Mouse (Mus musculus): Measurements from ENCODE around the gene Slc25a17. TPM values are rescaled to one million over a fixed set of nuclear protein-coding genes. Genes with fewer than 3 reads are reported as not detected.
A peak's percentile ranks its signal among the peaks of the same experiment; 100 is the strongest.

The Slc25a17 gene
- 87.1 and 93.7 TPM in 2 replicates for polyA plus RNA-seq (2016; fragmentation: Nextera tagmentation; extraction: Ambion mirVana)

GRCm38 (mm10) chr15:81360345-81361021, at the start of gene Slc25a17:
TSS of gene Slc25a17 (minus strand) at chr15:81360812.
- peak within 1 kb of the TSS; percentile 75 for H3K4me3 ChIP-seq
- DNase-seq (ENCODE audit: low spot score), result peak; percentile 95
- H3K27ac ChIP-seq, result peak within 1 kb of the TSS; percentile 91
- under 1% methylated on average over 30 of the region's 30 CpGs for WGBS
- no peaks in the 10 kb centered on the region for H3K27me3 ChIP-seq (ENCODE audit: insufficient read depth, poor library complexity, severe bottlenecking)
- peaks cover 32% of the 10 kb centered on the region for H3K36me3 ChIP-seq
- no peaks in the 10 kb centered on the region for H3K9me3 ChIP-seq
- H3K4me1 ChIP-seq (replicated peaks), result peaks cover 30% of the 10 kb centered on the region

DNA sequence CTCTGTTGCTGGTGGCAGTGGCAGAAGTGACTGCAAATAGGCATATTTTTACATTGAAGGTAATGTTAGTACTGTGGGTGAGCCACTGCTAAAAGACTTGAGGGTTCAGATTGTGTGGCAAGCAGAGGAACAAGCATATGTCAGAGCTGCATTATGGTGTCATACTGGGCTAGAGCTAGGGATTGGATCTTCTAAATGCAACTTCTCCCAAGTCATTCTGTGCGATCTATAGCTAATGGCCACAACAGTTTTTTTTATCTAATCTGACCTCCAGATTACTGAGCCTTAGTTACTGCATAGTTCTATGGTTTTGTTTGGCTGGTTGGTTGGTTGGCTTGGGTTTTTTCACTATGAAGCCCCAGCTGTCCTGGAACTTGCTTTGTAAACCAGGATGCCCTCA, 47.6 kb upstream of the Slc25a17 start, which contains the start of gene Dnajb7:
Gene Dnajb7, minus strand, starts transcription at position 101 of the 400 bp plus-strand sequence.
- 96% methylated on average over 1 of the region's 1 CpGs for WGBS
- H3K27ac ChIP-seq, result no peak within 1 kb of the TSS
- H3K4me1 ChIP-seq (replicated peaks), result no peaks in the 10 kb centered on the region

GRCm38 (mm10) chr15:81405008-81405407, 44.4 kb upstream of the Slc25a17 start:
- Histone ChIP-seq H3K27me3 (ENCODE audit: insufficient read depth, poor library complexity, severe bottlenecking) (no peaks in the 10 kb centered on the region), H3K4me1 (replicated peaks) (peaks cover 12% of the 10 kb centered on the region), H3K36me3 (no peaks in the 10 kb centered on the region; the same call in 1 of the 2 replicates), H3K4me3 (no peak overlapping the region), H3K27ac (no peak overlapping the region), H3K9me3 (no peaks in the 10 kb centered on the region)
- no peak for DNase-seq (ENCODE audit: low spot score)
- 91% methylated on average over 3 of the region's 3 CpGs for WGBS

More for the DNA sequence above, 47.6 kb upstream of the Slc25a17 start, which contains the start of gene Dnajb7:
- DNase-seq (ENCODE audit: low spot score), result no peak
- Histone ChIP-seq H3K27me3 (ENCODE audit: insufficient read depth, poor library complexity, severe bottlenecking) (no peaks in the 10 kb centered on the region), H3K9me3 (no peaks in the 10 kb centered on the region), H3K4me3 (no peak within 1 kb of the TSS), H3K36me3 (no peaks in the 10 kb centered on the region)

- H3K9me3 ChIP-seq, result no peaks in the 10 kb centered on the region
- peaks cover 28% of the 10 kb centered on the region for H3K4me1 ChIP-seq (replicated peaks)
- under 1% methylated on average over 50 of the region's 50 CpGs for WGBS
- H3K27me3 ChIP-seq (ENCODE audit: insufficient read depth, poor library complexity, severe bottlenecking), result no peaks in the 10 kb centered on the region
- DNase-seq (ENCODE audit: low spot score), result peak; percentile 95
- H3K36me3 ChIP-seq, result peaks cover 17% of the 10 kb centered on the region
- peak within 1 kb of the TSS; percentile 93 for H3K4me3 ChIP-seq
- peak within 1 kb of the TSS; percentile 99 for H3K27ac ChIP-seq
Observed at GRCm38 (mm10) chr15:81399638-81400315, 39.2 kb upstream of the Slc25a17 start, which contains the start of the genes St13 and Xpnpep3. TSS of gene St13 (minus strand) at chr15:81400077. TSS of gene Xpnpep3 (plus strand) at chr15:81400138.

GRCm38 (mm10) chr15:81399297-81399637, 38.7 kb upstream of the Slc25a17 start:
- H3K4me1 ChIP-seq (replicated peaks), result peaks cover 28% of the 10 kb centered on the region
- H3K4me3 ChIP-seq, result peak overlapping the region; percentile 93
- H3K36me3 ChIP-seq, result peaks cover 17% of the 10 kb centered on the region
- no peak for DNase-seq (ENCODE audit: low spot score)
- H3K27me3 ChIP-seq (ENCODE audit: insufficient read depth, poor library complexity, severe bottlenecking), result no peaks in the 10 kb centered on the region
- WGBS, result 0% methylated on average over 21 of the region's 21 CpGs
- no peaks in the 10 kb centered on the region for H3K9me3 ChIP-seq
- peak overlapping the region; percentile 99 for H3K27ac ChIP-seq

GRCm38 (mm10) chr15:81398189-81398588, 37.6 kb upstream of the Slc25a17 start:
- H3K36me3 ChIP-seq, result peaks cover 24% of the 10 kb centered on the region
- peak overlapping the region; percentile 99; the same call in 1 of the 2 replicates for H3K27ac ChIP-seq
- H3K4me1 ChIP-seq (replicated peaks), result peaks cover 28% of the 10 kb centered on the region
- H3K27me3 ChIP-seq (ENCODE audit: insufficient read depth, poor library complexity, severe bottlenecking), result no peaks in the 10 kb centered on the region
- H3K9me3 ChIP-seq, result no peaks in the 10 kb centered on the region
- no peak for DNase-seq (ENCODE audit: low spot score)
- peak overlapping the region; percentile 93 for H3K4me3 ChIP-seq

- H3K4me3 ChIP-seq, result no peak overlapping the region
- WGBS, result 92% methylated on average over 8 of the region's 8 CpGs
- no peak overlapping the region for H3K27ac ChIP-seq
- no peaks in the 10 kb centered on the region for H3K27me3 ChIP-seq (ENCODE audit: insufficient read depth, poor library complexity, severe bottlenecking)
- peaks cover 62% of the 10 kb centered on the region for H3K36me3 ChIP-seq
- no peak for DNase-seq (ENCODE audit: low spot score)
- peaks cover 15% of the 10 kb centered on the region for H3K4me1 ChIP-seq (replicated peaks)
- H3K9me3 ChIP-seq, result no peaks in the 10 kb centered on the region
Observed at GRCm38 (mm10) chr15:81394211-81394915, 33.8 kb upstream of the Slc25a17 start.

GRCm38 (mm10) chr15:81392997-81393396, 32.4 kb upstream of the Slc25a17 start:
- Histone ChIP-seq H3K27ac (no peak overlapping the region), H3K36me3 (peaks cover 76% of the 10 kb centered on the region), H3K27me3 (ENCODE audit: insufficient read depth, poor library complexity, severe bottlenecking) (no peaks in the 10 kb centered on the region), H3K9me3 (no peaks in the 10 kb centered on the region), H3K4me3 (no peak overlapping the region), H3K4me1 (replicated peaks) (peaks cover 6% of the 10 kb centered on the region)
- no peak for DNase-seq (ENCODE audit: low spot score)

DNA sequence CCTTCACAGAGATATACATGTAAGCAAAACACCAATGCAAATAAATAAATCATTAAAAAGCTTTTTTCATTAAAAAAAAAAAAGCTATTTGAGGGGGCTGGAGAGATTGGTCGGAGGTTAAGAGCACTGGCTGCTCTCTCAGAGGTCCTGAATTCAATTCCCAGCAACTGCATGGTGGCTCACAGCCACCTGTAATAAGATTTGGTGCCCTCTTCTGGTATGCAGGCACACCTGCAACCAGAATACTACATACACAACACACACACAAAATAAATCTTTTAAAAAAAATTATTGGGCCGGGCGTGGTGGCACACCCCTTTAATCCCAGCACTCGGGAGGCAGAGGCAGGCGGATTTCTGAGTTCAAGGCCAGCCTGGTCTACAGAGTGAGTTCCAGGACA, 25.7 kb upstream of the Slc25a17 start:
- H3K4me1 ChIP-seq (replicated peaks), result no peaks in the 10 kb centered on the region
- H3K27ac ChIP-seq, result no peak overlapping the region
- peaks cover 99% of the 10 kb centered on the region for H3K36me3 ChIP-seq
- H3K27me3 ChIP-seq (ENCODE audit: insufficient read depth, poor library complexity, severe bottlenecking), result no peaks in the 10 kb centered on the region
- DNase-seq (ENCODE audit: low spot score), result no peak
- H3K9me3 ChIP-seq, result no peaks in the 10 kb centered on the region
- WGBS, result 95% methylated on average over 5 of the region's 5 CpGs
- no peak overlapping the region for H3K4me3 ChIP-seq

- no peak for DNase-seq (ENCODE audit: low spot score)
- Histone ChIP-seq H3K27me3 (ENCODE audit: insufficient read depth, poor library complexity, severe bottlenecking) (no peaks in the 10 kb centered on the region), H3K4me3 (no peak overlapping the region), H3K4me1 (replicated peaks) (no peaks in the 10 kb centered on the region), H3K27ac (no peak overlapping the region), H3K36me3 (peaks cover 99% of the 10 kb centered on the region), H3K9me3 (no peaks in the 10 kb centered on the region)
- 89% methylated on average over 2 of the region's 2 CpGs for WGBS
Observed at GRCm38 (mm10) chr15:81378845-81379244, 18.2 kb upstream of the Slc25a17 start.

DNA sequence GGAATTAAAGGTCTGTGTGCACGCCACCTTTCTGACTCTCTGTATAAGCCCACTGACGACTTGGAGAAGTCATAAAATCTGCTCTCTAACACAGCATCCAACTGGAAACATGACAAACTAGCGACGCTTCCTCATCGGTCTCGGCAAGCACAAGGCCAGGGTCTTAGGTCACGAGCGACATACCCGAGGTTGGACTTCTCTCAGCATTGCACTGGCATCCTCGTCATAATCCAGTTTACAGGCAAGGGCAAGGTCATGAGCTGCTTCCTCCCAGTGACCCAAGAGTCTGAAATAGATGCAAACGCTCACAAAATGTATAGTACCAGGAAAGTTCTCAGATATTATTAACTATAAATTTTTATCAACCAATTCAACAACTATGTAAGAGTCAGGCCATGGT, 14.0 kb upstream of the Slc25a17 start:
- H3K4me3 ChIP-seq, result no peak overlapping the region
- H3K36me3 ChIP-seq, result peaks cover 100% of the 10 kb centered on the region
- no peaks in the 10 kb centered on the region for H3K4me1 ChIP-seq (replicated peaks)
- H3K9me3 ChIP-seq, result no peaks in the 10 kb centered on the region
- H3K27ac ChIP-seq, result no peak overlapping the region
- WGBS, result 94% methylated on average over 11 of the region's 11 CpGs
- no peak for DNase-seq (ENCODE audit: low spot score)
- H3K27me3 ChIP-seq (ENCODE audit: insufficient read depth, poor library complexity, severe bottlenecking), result no peaks in the 10 kb centered on the region

DNA sequence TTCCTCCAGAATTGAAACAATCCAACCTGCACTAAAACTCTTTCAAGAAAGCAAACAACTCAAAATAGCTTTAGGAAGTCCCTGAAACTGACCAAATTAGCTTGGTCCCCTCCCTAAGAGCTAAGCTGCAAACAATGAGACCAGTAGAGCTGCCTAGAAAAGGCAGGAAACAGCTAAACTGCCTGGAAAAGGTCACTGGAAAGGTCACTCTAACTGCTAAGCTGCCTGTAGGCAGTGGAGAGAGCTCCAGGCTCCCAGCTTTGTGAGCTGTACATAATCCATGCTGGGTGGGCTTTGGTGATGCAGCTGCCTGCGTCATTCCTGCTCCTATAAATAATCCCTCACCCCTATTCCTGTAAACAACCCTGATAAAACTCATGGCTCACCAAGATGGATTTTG, 9.7 kb upstream of the Slc25a17 start:
- WGBS, result 74% methylated on average over 1 of the region's 1 CpGs
- Histone ChIP-seq H3K27ac (no peak overlapping the region), H3K4me1 (replicated peaks) (no peaks in the 10 kb centered on the region), H3K36me3 (peaks cover 100% of the 10 kb centered on the region), H3K9me3 (no peaks in the 10 kb centered on the region), H3K27me3 (ENCODE audit: insufficient read depth, poor library complexity, severe bottlenecking) (no peaks in the 10 kb centered on the region), H3K4me3 (no peak overlapping the region)
- DNase-seq (ENCODE audit: low spot score), result no peak

GRCm38 (mm10) chr15:81368601-81369000, 8.0 kb upstream of the Slc25a17 start:
- H3K27ac ChIP-seq, result no peak overlapping the region
- no peaks in the 10 kb centered on the region for H3K9me3 ChIP-seq
- DNase-seq (ENCODE audit: low spot score), result no peak
- H3K27me3 ChIP-seq (ENCODE audit: insufficient read depth, poor library complexity, severe bottlenecking), result no peaks in the 10 kb centered on the region
- 93% methylated on average over 1 of the region's 1 CpGs for WGBS
- no peaks in the 10 kb centered on the region for H3K4me1 ChIP-seq (replicated peaks)
- no peak overlapping the region for H3K4me3 ChIP-seq
- peaks cover 99% of the 10 kb centered on the region for H3K36me3 ChIP-seq
